Comparison of ENCODE assay signal across 8 mouse cellular contexts in the genomic region with DNA sequence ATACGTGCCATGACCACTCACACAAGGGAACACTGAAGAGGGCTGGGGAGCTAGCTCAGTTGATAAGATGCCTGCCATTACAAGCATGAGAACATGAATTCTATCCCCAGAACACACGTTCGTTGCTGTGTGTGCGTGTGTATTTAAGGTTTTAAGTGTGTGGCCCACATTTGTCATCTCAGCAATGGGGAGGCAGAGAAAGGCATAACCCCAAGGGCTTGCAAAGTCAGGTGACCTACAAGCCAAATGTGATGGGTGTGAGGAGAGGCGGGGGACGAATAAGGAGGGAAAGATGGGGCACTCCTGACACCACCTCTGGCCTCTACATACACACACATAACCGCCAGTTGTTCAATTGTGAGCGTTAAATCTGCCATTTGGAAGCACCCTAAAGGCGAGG.
DNase-seq lines count a peak whose midpoint lies in the region; ATAC-seq lines count a peak whose summit lies in the region.

No protein-coding gene starts in this region.

- no peaks in the 10 kb centered on the region for H3K9me3 ChIP-seq in lung, embryonic 15.5 days
- no peaks in the 10 kb centered on the region for H3K9me3 ChIP-seq in embryonic facial prominence, embryonic 15.5 days (replicated peaks)
- no peaks in the 10 kb centered on the region for H3K9me3 ChIP-seq in limb, embryonic 12.5 days

- H3K36me3 ChIP-seq in lung, embryonic 15.5 days = no peaks in the 10 kb centered on the region
- no peaks in the 10 kb centered on the region for H3K36me3 ChIP-seq in embryonic facial prominence, embryonic 15.5 days
- no peaks in the 10 kb centered on the region for H3K36me3 ChIP-seq in limb, embryonic 12.5 days
- no peaks in the 10 kb centered on the region for H3K36me3 ChIP-seq in splenic B cell, adult 2 months (ENCODE audit: control insufficient read depth, insufficient read depth, low read length, poor library complexity, severe bottlenecking)

- H3K9ac ChIP-seq in lung, embryonic 15.5 days = no peak overlapping the region
- H3K9ac ChIP-seq in embryonic facial prominence, embryonic 15.5 days = no peak overlapping the region
- H3K9ac ChIP-seq in limb, embryonic 12.5 days (replicated peaks) = no peak overlapping the region

- H3K4me2 ChIP-seq in lung, embryonic 15.5 days = peak overlapping the region; percentile 71
- peak overlapping the region; percentile 55 for H3K4me2 ChIP-seq in embryonic facial prominence, embryonic 15.5 days (replicated peaks)
- H3K4me2 ChIP-seq in limb, embryonic 12.5 days = peak overlapping the region; percentile 61

- H3K27ac ChIP-seq in lung, embryonic 15.5 days = peak overlapping the region; percentile 99; the same call in 1 of the 2 replicates
- H3K27ac ChIP-seq in embryonic facial prominence, embryonic 15.5 days (replicated peaks) = peak overlapping the region; percentile 97
- H3K27ac ChIP-seq in limb, embryonic 12.5 days = peak overlapping the region; percentile 97; the same call in 1 of the 2 replicates

- 0 out of 2 replicates have a peak, but pooled peaks cover 8% of the 10 kb centered on the region for H3K4me1 ChIP-seq in lung, embryonic 15.5 days
- H3K4me1 ChIP-seq in embryonic facial prominence, embryonic 15.5 days = 0 out of 2 replicates have a peak, but pooled peaks cover 14% of the 10 kb centered on the region
- peaks cover 8% of the 10 kb centered on the region for H3K4me1 ChIP-seq in limb, embryonic 12.5 days (replicated peaks)

- DNase-seq in lung, postnatal 36 days = no peak
- DNase-seq in splenic B cell, adult 2 months (ENCODE audit: low read depth, low spot score) = peak; percentile 9
- DNase-seq in adrenal gland, postnatal 36 days = no peak
- no peak for DNase-seq in adrenal gland, postnatal 4 days (ENCODE audit: low spot score in 2 of 2)
- DNase-seq in cerebellum, adult 18-20 months = no peak

- no peak for ATAC-seq in lung, embryonic 15.5 days (ENCODE audit: borderline replicate concordance, extremely low read depth, low FRiP score, low TSS enrichment)
- ATAC-seq in embryonic facial prominence, embryonic 15.5 days (ENCODE audit: insufficient number of reproducible peaks, low FRiP score, low TSS enrichment, low read depth) = no peak
- no peak for ATAC-seq in limb, embryonic 12.5 days (ENCODE audit: insufficient number of reproducible peaks, insufficient read depth, low FRiP score, low TSS enrichment, low read depth)

- no peaks in the 10 kb centered on the region for H3K27me3 ChIP-seq in lung, embryonic 15.5 days
- H3K27me3 ChIP-seq in embryonic facial prominence, embryonic 15.5 days = no peaks in the 10 kb centered on the region
- no peaks in the 10 kb centered on the region for H3K27me3 ChIP-seq in limb, embryonic 12.5 days
- no peaks in the 10 kb centered on the region for H3K27me3 ChIP-seq in splenic B cell, adult 2 months (ENCODE audit: control insufficient read depth, insufficient read depth, low read length, poor library complexity, severe bottlenecking)

- WGBS in lung, embryonic 15.5 days = 66% methylated on average over 9 of the region's 9 CpGs
- 72% methylated on average over 9 of the region's 9 CpGs for WGBS in embryonic facial prominence, embryonic 15.5 days
- WGBS in limb, embryonic 12.5 days = 76% methylated on average over 9 of the region's 9 CpGs

- H3K4me3 ChIP-seq in lung, embryonic 15.5 days = peak overlapping the region; percentile 55
- peak overlapping the region; percentile 55 for H3K4me3 ChIP-seq in embryonic facial prominence, embryonic 15.5 days (replicated peaks)
- peak overlapping the region; percentile 52 for H3K4me3 ChIP-seq in limb, embryonic 12.5 days (replicated peaks)
